Mouse (Mus musculus): ENCODE results near the gene Atf7ip.

Gene Atf7ip

GRCm38 (mm10) chr6:136612312-136612711, 106.3 kb downstream of the Atf7ip start:
- Histone ChIP-seq H3K36me3 (ENCODE audit: insufficient read depth, low read length) (peaks cover 36% of the 10 kb centered on the region), H3K4me3 (replicated peaks; ENCODE audit: low read length) (no peak overlapping the region), H3K4me1 (replicated peaks; ENCODE audit: low read depth, low read length) (peaks cover 18% of the 10 kb centered on the region), H3K9me3 (ENCODE audit: low read length) (no peaks in the 10 kb centered on the region), H3K27me3 (ENCODE audit: insufficient read depth, low read length) (no peaks in the 10 kb centered on the region)
- TF ChIP-seq CTCF (conservative IDR thresholded peaks at IDR 0.05; ENCODE audit: low read length) (peak; percentile 93), POU5F1 (IDR thresholded peaks at IDR 0.05; ENCODE audit: borderline replicate concordance, low read length) (no peak)

DNA sequence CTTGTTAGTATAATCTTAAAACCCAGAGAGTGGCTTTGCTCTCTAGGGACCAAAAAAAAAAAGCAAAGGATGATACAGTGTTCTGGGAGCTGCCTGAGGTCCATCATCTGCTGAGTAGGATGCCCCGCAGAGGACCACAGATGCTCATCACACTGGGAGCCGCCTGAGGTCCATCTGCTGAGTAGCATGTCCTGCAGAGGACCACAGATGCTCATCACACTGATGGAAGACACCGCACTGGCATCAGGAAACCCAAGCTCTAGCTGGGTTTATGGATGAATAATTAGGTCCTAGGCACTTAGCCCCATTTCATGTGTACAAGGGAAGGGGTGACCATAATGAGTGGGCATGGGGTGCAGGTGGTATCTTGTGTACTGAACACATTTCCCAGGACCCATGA, 108.2 kb downstream of the Atf7ip start:
- Histone ChIP-seq H3K4me3 (replicated peaks; ENCODE audit: low read length) (no peak overlapping the region), H3K9me3 (ENCODE audit: low read length) (no peaks in the 10 kb centered on the region), H3K36me3 (ENCODE audit: insufficient read depth, low read length) (peaks cover 20% of the 10 kb centered on the region), H3K27me3 (ENCODE audit: insufficient read depth, low read length) (no peaks in the 10 kb centered on the region), H3K4me1 (replicated peaks; ENCODE audit: low read depth, low read length) (peaks cover 18% of the 10 kb centered on the region)
- no peak for TF ChIP-seq CTCF (conservative IDR thresholded peaks at IDR 0.05; ENCODE audit: low read length)
- TF ChIP-seq NANOG (IDR thresholded peaks at IDR 0.05; ENCODE audit: borderline replicate concordance, low read length), result no peak
- no peak for TF ChIP-seq POU5F1 (IDR thresholded peaks at IDR 0.05; ENCODE audit: borderline replicate concordance, low read length)

DNA sequence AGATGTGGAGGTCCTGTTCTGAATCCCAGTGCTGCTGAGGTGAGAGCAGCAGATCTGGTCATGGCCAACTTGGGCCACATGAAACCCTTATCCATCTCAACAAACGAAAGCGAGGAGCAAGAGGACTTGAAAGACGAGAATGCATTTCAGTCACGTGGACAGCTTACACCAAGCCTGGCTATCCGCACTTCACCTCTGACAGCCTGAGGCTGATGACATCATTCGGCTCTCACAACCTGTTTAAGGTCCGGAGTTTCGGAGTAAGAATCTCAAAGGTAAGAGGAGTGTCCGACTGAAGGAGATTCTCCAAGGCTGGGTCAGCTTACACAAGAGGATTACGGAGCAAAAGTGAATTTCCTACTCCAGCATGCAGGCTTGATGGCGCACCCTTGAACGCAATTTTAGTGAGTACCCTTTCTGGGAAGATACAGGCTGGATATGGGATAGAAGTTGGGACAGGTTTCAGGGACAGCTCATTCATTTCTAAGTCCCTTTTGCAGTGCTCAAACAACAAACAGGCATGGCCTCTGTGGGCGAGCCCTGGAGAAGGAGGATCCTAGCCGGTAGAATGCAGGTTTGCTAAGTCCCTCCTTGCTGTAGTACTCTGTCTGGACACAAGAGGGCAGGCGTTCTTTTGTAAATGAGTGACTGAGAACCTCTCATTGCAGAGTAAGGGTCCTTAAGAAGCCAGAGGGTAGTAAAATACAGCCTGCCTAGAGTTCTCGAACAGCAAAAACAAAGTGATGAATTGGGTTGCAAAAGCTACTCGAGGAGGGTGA, 114.6 kb downstream of the Atf7ip start:
- Histone ChIP-seq H3K9me3 (ENCODE audit: low read length) (no peaks in the 10 kb centered on the region), H3K27me3 (ENCODE audit: insufficient read depth, low read length) (no peaks in the 10 kb centered on the region), H3K4me1 (replicated peaks; ENCODE audit: low read depth, low read length) (peaks cover 15% of the 10 kb centered on the region), H3K36me3 (ENCODE audit: insufficient read depth, low read length) (no peaks in the 10 kb centered on the region), H3K4me3 (replicated peaks; ENCODE audit: low read length) (no peak overlapping the region)
- TF ChIP-seq NANOG (IDR thresholded peaks at IDR 0.05; ENCODE audit: borderline replicate concordance, low read length) (no peak), CTCF (conservative IDR thresholded peaks at IDR 0.05; ENCODE audit: low read length) (peak; percentile 65)

DNA sequence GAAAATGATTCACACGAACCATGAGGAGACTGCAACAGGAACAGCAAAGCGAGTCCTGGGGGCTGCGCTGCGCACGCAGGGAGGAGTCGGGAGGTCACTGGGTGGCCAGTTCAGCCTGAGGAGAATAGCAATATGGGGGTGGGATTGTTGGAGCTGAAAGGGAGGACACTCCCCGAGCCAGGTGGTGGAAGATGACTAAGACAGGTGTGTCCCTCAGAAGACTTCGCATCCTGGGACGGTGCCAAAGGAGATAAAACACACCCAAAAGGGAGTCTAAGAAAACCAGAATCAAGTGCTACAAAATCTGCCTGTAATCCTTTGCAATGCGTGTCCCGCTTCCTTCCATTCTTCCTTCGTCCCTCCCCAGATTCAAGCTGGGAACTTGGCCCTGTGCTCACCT, 119.5 kb downstream of the Atf7ip start:
- Histone ChIP-seq H3K36me3 (ENCODE audit: insufficient read depth, low read length) (no peaks in the 10 kb centered on the region), H3K4me3 (replicated peaks; ENCODE audit: low read length) (no peak overlapping the region), H3K27me3 (ENCODE audit: insufficient read depth, low read length) (no peaks in the 10 kb centered on the region), H3K4me1 (replicated peaks; ENCODE audit: low read depth, low read length) (peaks cover 23% of the 10 kb centered on the region), H3K9me3 (ENCODE audit: low read length) (no peaks in the 10 kb centered on the region)
- TF ChIP-seq NANOG (IDR thresholded peaks at IDR 0.05; ENCODE audit: borderline replicate concordance, low read length), result no peak

DNA sequence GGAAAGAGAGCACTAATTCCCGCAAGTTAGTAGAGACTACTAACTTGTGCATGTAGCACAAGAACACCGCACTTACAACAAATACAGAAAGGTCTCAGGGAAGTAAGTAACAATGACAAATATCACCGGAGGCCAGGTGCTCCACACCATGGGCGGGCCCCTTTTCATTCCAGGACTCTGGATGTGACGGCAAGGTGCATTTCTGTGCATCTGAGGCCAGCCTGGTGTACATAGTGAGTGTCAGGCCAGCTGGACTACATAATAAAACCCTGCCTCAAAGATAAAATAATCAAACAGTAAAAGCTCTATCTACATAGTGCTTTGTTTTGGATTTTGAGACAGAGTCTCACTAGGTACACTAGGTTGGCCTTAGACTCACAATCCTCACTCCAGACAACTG, 123.7 kb downstream of the Atf7ip start:
- no peak for TF ChIP-seq POU5F1 (IDR thresholded peaks at IDR 0.05; ENCODE audit: borderline replicate concordance, low read length)
- TF ChIP-seq NANOG (IDR thresholded peaks at IDR 0.05; ENCODE audit: borderline replicate concordance, low read length), result no peak
- TF ChIP-seq CTCF (conservative IDR thresholded peaks at IDR 0.05; ENCODE audit: low read length), result no peak
- no peaks in the 10 kb centered on the region for H3K27me3 ChIP-seq (ENCODE audit: insufficient read depth, low read length)
- no peaks in the 10 kb centered on the region for H3K9me3 ChIP-seq (ENCODE audit: low read length)
- no peak overlapping the region for H3K4me3 ChIP-seq (replicated peaks; ENCODE audit: low read length)
- peaks cover 15% of the 10 kb centered on the region for H3K4me1 ChIP-seq (replicated peaks; ENCODE audit: low read depth, low read length)
- H3K36me3 ChIP-seq (ENCODE audit: insufficient read depth, low read length), result no peaks in the 10 kb centered on the region

- peaks cover 7% of the 10 kb centered on the region; the same call in 1 of the 2 replicates for H3K4me1 ChIP-seq (replicated peaks; ENCODE audit: low read depth, low read length)
- no peaks in the 10 kb centered on the region for H3K36me3 ChIP-seq (ENCODE audit: insufficient read depth, low read length)
- TF ChIP-seq POU5F1 (IDR thresholded peaks at IDR 0.05; ENCODE audit: borderline replicate concordance, low read length) (no peak), CTCF (conservative IDR thresholded peaks at IDR 0.05; ENCODE audit: low read length) (no peak), NANOG (IDR thresholded peaks at IDR 0.05; ENCODE audit: borderline replicate concordance, low read length) (no peak)
- no peaks in the 10 kb centered on the region for H3K27me3 ChIP-seq (ENCODE audit: insufficient read depth, low read length)
- peaks cover 12% of the 10 kb centered on the region for H3K9me3 ChIP-seq (ENCODE audit: low read length)
- H3K4me3 ChIP-seq (replicated peaks; ENCODE audit: low read length), result no peak overlapping the region
These were observed 125.6 kb downstream of the Atf7ip start for GRCm38 (mm10) chr6:136631519-136631918.

- Histone ChIP-seq H3K9me3 (ENCODE audit: low read length) (peaks cover 13% of the 10 kb centered on the region), H3K27me3 (ENCODE audit: insufficient read depth, low read length) (no peaks in the 10 kb centered on the region), H3K4me1 (replicated peaks; ENCODE audit: low read depth, low read length) (peaks cover 7% of the 10 kb centered on the region; the same call in 1 of the 2 replicates), H3K36me3 (ENCODE audit: insufficient read depth, low read length) (no peaks in the 10 kb centered on the region), H3K4me3 (replicated peaks; ENCODE audit: low read length) (no peak overlapping the region)
- no peak for TF ChIP-seq CTCF (conservative IDR thresholded peaks at IDR 0.05; ENCODE audit: low read length)
- TF ChIP-seq POU5F1 (IDR thresholded peaks at IDR 0.05; ENCODE audit: borderline replicate concordance, low read length), result no peak
- TF ChIP-seq NANOG (IDR thresholded peaks at IDR 0.05; ENCODE audit: borderline replicate concordance, low read length), result no peak
These were observed 126.1 kb downstream of the Atf7ip start for GRCm38 (mm10) chr6:136631945-136632534.

- no peaks in the 10 kb centered on the region for H3K36me3 ChIP-seq (ENCODE audit: insufficient read depth, low read length)
- TF ChIP-seq CTCF (conservative IDR thresholded peaks at IDR 0.05; ENCODE audit: low read length) (no peak), POU5F1 (IDR thresholded peaks at IDR 0.05; ENCODE audit: borderline replicate concordance, low read length) (no peak), NANOG (IDR thresholded peaks at IDR 0.05; ENCODE audit: borderline replicate concordance, low read length) (no peak)
- no peak overlapping the region for H3K4me3 ChIP-seq (replicated peaks; ENCODE audit: low read length)
- peaks cover 7% of the 10 kb centered on the region; the same call in 1 of the 2 replicates for H3K4me1 ChIP-seq (replicated peaks; ENCODE audit: low read depth, low read length)
- H3K9me3 ChIP-seq (ENCODE audit: low read length), result peaks cover 13% of the 10 kb centered on the region
- no peaks in the 10 kb centered on the region for H3K27me3 ChIP-seq (ENCODE audit: insufficient read depth, low read length)
These were observed 127.2 kb downstream of the Atf7ip start for GRCm38 (mm10) chr6:136633154-136633553.
